Mouse (Mus musculus) erythroblast, embryonic 14.5 days (primary cell): ENCODE results near the gene Ttc39b.

Experiments used
- GATA1 ChIP-seq: IDR thresholded peaks from 2 replicates; pipeline ENCODE4 v1.6.1; 2012; ENCODE audit warnings: low read length, inconsistent platforms, mixed read lengths
- TAL1 ChIP-seq: IDR thresholded peaks from 3 replicates; pipeline ENCODE4 v1.6.1; 2012; ENCODE audit warnings: low read length, inconsistent platforms, mixed read lengths

- no peak for TF ChIP-seq TAL1
- no peak for TF ChIP-seq GATA1
Observed at GRCm38 (mm10) chr4:83237656-83238055, 86.4 kb downstream of the Ttc39b start.
